Mouse (Mus musculus) heart, postnatal 10 days (tissue): ENCODE measurements around the gene Hmgb1. TPM values are rescaled to one million over a fixed set of nuclear protein-coding genes. Genes with fewer than 3 reads are reported as not detected.
"Not testable (repeated sequence)": the region's sequence is repeated elsewhere in the genome, so short reads cannot be mapped to it uniquely, and the experiment has no call there.

ENCODE experiments used
- DNase-seq, 2 experiments: peaks; one replicate each; pipeline ENCODE4 v3.0.0; 2021
- intact Hi-C: fragments of 180-260 bp; cut with DNase I; formaldehyde crosslinking; loops from one replicate; pipeline ENCODE4 v1.15.1; 2025
- total RNA-seq, 2 experiments: library from RNA; stranded (reverse); gene quantifications; 2 replicates each; pipeline ENCODE4 v1.2.3; 2021

Hmgb1 gene
- total RNA-seq, 2 experiments from 2014 or later: 174 to 190 TPM

DNA sequence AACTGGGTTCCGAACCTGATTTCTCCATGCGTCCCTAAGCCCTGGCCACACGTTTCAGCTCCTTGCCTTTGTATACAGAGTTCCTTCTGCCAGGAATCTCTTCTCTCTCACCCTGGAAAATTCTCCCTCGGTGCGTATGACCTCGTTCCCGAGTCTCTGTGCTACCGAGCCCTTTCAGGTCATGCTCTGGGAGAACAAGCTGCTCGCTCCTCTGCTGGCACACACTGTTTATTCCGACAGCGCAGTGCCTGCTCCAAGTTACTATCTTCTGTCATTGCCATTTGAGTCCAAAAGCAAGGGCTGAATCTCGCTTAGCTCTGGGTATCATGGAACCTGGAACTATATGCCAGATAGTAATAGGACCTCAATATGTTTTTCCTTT is 31.5 kb downstream of the Hmgb1 start:
- DNase-seq: peak; percentile 67 to 68
- intact Hi-C loops: no loop called here

DNA sequence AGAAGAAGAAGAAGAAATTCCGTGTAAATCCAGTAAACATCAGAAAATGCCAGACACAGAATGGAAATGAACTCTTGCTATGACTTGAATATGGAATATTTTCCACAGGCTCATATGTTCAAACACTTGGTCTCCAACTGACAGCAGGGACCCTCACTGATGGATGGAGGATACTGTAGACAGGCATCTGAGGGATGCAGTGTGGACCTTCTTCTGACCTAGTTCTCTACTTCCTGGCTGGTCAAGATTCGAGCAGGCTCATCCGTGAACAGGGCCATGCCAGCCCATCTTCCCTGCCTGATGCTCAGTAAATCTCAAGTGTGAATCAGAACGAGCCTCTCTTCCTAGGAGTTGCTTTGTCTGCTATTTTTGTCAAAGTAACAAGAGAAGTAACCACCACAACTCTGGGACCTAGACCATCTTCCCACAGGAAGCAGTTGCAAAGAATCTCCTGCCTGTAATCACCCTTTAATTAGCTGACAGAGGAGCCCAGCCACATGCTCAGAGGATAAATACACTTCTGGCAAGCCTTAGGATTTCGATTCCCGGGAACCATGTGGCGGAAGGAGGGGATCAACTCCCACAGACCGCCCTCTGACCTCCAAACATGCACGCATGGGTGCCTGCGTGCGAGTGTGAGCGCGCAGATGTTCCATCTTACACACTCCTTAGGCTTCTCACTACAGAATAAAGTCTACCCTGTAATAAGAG is 32.1 kb downstream of the Hmgb1 start:
- intact Hi-C loops: no loop called here
- peak; percentile 55 to 73 for DNase-seq

DNA sequence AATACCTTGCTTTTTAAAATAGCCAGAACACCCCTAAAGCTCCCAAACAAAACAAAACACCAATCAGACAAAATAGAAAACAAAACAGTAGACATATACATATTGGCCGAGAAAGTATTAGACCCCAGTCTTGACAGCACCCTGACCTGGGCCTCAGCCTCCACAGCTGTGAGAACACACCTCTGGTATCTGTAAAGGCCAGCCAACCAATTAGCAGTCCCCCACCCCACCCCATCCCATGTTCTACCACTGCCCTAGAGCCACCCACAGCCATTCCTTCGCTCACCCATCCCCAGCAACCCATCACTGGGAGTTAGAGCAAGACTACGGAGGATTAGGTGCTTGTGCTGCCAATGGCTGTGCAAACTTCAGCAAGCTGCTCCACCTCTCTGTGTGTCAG is 33.4 kb downstream of the Hmgb1 start:
- no peak for DNase-seq
- intact Hi-C loops: no loop called here

DNA sequence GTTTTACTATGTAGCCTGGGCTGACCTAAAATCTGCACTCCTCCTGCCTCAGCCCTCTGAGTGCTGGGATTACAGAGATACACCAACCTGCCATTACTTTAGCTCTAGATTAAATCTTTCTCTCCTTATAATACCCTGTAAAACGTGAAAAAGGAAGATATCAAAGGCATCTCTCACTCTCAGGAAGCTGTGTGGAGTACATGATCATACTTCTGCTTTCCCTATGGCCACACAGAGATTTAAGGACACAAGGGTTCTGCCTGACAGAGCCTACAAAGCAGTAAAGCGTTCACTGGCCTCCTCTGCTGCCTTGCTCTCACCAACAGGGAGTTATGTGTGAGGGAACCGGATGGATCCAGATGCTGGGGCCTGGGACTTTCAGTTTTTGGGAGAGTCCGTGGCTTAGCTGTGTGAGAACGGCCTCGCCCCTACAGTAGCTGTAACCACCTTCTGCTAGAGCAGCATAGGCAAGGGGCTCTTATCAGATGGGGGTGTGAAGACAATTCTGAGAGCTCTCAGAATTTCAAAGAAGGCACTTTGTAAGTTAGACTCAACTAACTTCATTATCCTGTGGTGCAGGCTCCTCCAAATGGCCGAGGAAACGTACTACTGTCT is 36.8 kb downstream of the Hmgb1 start:
- DNase-seq: no peak
- intact Hi-C loops: no loop called here

DNA sequence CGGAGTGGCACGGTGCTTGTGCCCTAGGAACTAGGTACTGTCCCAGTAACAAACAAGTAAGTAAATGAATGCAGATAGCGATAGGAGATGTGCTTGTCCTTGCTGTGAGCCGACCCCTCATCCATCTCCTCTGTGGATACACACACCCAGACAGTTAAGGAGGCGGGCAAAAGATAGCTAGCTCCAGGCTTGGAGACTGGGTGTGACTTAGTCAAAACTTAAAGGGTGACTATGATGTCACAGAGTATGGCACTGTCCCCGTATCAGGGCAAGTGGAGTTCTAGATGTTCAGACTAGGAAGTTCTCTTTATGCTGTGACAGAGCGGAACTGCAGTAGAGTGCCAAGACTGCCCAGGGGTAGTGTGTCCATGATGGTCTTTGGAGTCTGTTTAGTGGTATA is 37.6 kb downstream of the Hmgb1 start:
- intact Hi-C loops: no loop called here
- no peak for DNase-seq

- DNase-seq: peak in 1 of 2 experiments; percentile 54
- intact Hi-C loops: no loop called here
Observed at GRCm38 (mm10) chr5:149143766-149144375, 40.4 kb downstream of the Hmgb1 start.

DNA sequence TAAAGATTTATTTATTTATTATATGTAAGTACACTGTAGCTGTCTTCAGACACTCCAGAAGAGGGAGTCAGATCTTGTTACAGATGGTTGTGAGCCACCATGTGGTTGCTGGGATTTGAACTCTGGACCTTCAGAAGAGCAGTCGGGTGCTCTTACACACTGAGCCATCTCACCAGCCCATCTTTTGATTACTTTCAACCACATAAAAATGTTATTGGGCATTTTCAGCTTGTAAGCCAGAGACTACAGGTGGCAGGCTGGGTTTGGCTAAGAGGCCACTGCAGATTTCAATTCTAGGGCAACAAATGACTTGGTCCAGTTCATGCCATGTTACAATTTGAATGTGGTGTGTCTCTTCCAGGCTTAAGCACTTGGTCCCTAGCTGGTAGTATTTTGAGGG is 43.1 kb downstream of the Hmgb1 start:
- intact Hi-C loops: not testable (repeated sequence)

GRCm38 (mm10) chr5:149140336-149140735 is 44.0 kb downstream of the Hmgb1 start:
- intact Hi-C loops: no loop called here
- DNase-seq: no peak

More for the DNA sequence above, 43.1 kb downstream of the Hmgb1 start:
- not testable (repeated sequence) for DNase-seq

GRCm38 (mm10) chr5:149138087-149138486 is 46.2 kb downstream of the Hmgb1 start:
- not testable (repeated sequence) for DNase-seq
- intact Hi-C loops: loop anchor here (10.0 kb wide), 1 partner anchor 653 kb away; no protein-coding TSS in a partner anchor

DNA sequence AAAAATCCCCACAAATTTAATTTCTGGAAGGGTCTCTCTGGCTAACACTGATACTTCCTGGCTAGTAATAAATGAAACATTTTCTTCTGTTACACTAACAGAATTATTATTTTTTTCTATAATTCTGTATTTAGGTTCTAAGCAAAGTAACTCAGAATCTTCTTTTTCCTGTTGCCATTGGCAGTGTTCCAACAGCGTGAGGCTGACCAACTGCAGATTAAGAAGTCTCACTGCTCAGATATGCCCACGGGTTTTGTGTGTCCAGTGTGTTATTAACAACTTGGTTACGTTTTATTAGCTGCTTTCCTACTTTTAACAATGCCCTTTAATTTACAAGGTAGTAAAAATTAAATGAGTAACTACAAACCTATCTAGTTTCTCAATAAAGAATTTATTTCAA is 46.8 kb downstream of the Hmgb1 start:
- DNase-seq: no peak
- intact Hi-C loops: loop anchor here (10.0 kb wide), 1 partner anchor 653 kb away; no protein-coding TSS in a partner anchor

DNA sequence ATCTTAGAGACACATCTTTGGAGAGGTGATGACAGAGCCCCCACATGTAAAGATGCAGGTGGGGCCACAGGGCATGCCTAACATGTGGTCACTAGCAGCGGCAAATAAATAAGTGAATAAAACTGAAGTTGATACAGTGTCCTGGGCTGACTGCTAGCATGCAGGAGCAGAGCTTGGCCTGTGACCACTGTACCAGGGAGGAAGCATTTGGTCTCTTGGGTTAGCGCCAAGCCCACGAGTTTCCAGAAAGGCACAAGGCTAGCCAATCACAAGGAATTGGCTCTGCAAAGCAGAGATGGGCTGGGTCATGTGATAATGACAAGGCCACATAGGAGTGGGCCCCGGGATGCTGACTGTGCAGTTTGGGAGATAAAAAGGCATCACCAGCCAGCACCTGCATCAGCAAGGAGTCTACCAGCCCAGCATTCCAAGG is 47.3 kb downstream of the Hmgb1 start:
- peak; percentile 67 to 68 for DNase-seq
- intact Hi-C loops: loop anchor here (10.0 kb wide), 1 partner anchor 652 kb away; no protein-coding TSS in a partner anchor

DNA sequence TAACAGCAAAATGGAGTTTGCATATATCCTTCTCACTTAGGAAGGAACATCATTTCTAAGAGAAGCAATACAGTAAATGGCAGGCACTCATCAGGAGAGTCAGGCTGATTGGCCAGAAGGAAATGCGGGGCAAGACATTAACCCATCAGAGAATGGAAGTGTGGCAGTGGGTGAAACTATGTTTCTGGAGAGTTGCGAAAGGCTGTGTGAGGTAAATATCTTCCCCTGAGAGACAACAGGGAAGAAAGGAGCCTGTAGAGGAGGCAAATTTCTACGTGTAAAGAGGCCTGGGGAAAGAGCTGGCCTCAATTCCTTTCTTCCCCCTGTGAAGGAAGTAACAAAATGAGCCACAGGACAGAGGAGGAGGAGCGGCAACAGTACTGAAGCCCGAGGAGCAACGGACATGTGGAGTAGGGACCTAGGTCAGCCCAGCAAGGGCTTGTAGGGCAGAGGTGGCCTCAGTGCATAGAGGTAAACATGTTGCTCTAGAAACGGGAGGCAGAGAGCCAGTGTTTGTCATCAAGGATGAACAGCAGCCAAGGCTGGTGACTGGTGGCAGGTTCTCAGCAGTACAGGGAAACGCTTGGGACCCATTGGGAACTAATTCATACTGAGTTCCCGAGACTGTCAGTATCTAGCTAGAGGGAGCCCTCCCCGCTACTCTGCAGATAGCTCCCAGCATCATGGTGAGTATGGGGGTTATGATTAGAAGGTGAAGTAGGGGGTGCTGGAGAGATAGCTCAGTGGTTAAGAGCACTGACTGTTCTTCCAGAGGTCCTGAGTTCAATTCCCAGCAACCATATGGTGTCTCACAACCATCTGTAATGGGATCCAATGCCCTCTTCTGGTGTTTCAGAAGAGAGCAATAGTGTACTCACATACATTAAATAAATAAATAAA is 48.6 kb downstream of the Hmgb1 start:
- intact Hi-C loops: loop anchor here (10.0 kb wide), 1 partner anchor 651 kb away; no protein-coding TSS in a partner anchor
- DNase-seq: no peak

GRCm38 (mm10) chr5:149134751-149135454 is 49.4 kb downstream of the Hmgb1 start:
- DNase-seq: peak; percentile 29 to 34
- intact Hi-C loops: loop anchor here (10.0 kb wide), 1 partner anchor 650 kb away; no protein-coding TSS in a partner anchor

GRCm38 (mm10) chr5:149128473-149128872 is 55.8 kb downstream of the Hmgb1 start:
- DNase-seq: peak; percentile 74 to 75
- intact Hi-C loops: no loop called here

- intact Hi-C loops: no loop called here
- DNase-seq: no peak
Observed at GRCm38 (mm10) chr5:149123795-149124194, 60.5 kb downstream of the Hmgb1 start.

DNA sequence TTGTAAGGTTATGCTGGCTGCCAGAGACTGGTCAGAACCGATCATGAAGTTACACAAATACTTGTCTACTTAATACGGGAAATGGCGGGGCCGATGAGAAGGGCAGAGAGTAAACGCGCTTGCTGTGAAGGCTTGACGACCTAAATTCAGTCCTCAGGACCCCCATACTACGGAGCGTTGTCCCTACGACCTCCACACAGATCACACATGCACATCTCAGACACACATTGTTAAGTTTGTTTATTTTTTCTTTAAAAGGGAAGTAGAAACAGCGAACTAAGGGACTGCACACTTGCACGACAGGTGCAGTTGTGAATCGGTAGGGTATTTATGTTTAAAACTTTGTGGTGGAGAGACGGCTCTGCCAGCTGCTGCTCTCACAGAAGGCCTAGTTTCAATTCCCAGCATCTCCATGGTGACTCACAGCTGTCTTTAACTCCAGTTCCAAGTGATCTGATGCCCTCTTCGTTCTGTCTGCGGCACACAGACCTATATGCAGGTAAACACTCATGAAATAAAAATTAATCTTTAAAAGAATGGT is 64.9 kb downstream of the Hmgb1 start:
- no peak for DNase-seq
- intact Hi-C loops: no loop called here

DNA sequence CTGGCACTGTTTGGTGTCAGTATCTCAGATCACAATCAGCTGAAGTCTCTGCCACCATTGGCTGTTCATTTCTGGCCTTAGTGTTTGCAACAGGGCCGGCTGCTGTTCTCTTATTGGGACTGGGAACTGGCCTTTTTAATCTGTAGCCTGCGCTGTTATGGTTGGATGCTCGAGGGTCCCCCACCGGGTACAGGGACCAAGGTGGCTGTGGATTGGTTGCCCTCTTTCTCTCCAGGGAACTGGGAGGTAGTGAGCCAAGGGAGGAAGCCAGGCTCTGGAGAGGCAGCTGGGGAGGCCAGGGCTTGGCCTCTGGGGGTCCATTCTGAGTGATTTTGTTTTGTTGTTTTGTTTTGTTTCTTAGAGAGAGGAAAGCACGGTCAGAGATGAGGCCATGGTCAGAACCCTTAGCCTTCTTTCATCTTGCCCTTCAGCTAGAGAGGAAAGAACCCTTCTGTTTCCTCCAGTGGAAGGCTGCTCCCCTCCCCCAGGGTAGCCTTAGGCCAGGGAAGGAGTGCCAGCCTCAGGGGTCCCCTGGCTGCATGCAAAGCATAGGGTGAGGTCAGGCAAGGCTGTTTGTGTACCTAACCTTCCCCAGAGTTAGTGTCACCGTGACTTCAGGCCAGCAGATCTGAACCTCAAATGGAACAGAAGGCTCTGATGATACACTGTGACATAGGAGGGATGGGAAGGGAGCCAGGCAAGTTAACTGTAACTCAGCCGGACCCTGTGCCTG is 66.3 kb downstream of the Hmgb1 start:
- intact Hi-C loops: no loop called here
- DNase-seq: no peak

DNA sequence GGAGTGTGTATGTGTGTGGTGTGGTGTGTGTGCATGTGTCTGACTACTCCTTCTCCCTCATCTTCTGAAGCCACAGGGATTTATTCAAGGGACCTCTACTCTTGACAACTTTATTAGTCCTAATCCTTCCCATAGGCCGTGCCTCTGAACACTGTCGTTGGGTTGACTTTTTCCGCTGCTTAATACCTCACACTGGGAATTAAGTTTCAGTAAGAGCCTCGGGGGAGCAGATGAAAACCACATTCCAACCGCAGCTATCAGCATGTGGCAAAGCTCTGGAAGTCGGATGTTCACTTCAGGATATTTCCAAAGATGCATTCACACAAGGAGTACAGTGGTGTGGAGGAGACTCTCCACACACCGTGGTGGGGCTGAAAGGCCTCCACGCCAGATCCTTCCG is 69.7 kb downstream of the Hmgb1 start:
- intact Hi-C loops: no loop called here
- DNase-seq: no peak

- DNase-seq: no peak
- intact Hi-C loops: no loop called here
Observed at GRCm38 (mm10) chr5:149114034-149114433, 70.3 kb downstream of the Hmgb1 start.
